Mouse (Mus musculus): Measurements from ENCODE around the gene Degs1. TPM values are rescaled to one million over a fixed set of nuclear protein-coding genes. Genes with fewer than 3 reads are reported as not detected.
A peak's percentile ranks its signal among the peaks of the same experiment; 100 is the strongest.

The Degs1 gene
- 156 and 164 TPM in 2 replicates for polyA plus RNA-seq (2016; fragmentation: Nextera tagmentation; extraction: Ambion mirVana)

GRCm38 (mm10) chr1:182282091-182283075 is at the start of gene Degs1:
Gene Degs1, minus strand, starts transcription at chr1:182282804.
- under 1% methylated on average over 94 of the region's 94 CpGs for WGBS
- Histone ChIP-seq H3K4me1 (peaks cover 26% of the 10 kb centered on the region), H3K4me3 (peak within 1 kb of the TSS; percentile 91), H3K36me3 (peaks cover 20% of the 10 kb centered on the region), H3K27me3 (ENCODE audit: insufficient read depth, poor library complexity, severe bottlenecking) (0 out of 2 replicates have a peak, but pooled peaks cover 4% of the 10 kb centered on the region), H3K9me3 (no peaks in the 10 kb centered on the region), H3K27ac (peak within 1 kb of the TSS; percentile 95)
- DNase-seq (ENCODE audit: low spot score), result peak; percentile 96

GRCm38 (mm10) chr1:182325919-182326318 is 43.3 kb upstream of the Degs1 start:
- Histone ChIP-seq H3K4me1 (no peaks in the 10 kb centered on the region), H3K36me3 (peaks cover 85% of the 10 kb centered on the region), H3K4me3 (no peak overlapping the region), H3K27ac (no peak overlapping the region), H3K27me3 (ENCODE audit: insufficient read depth, poor library complexity, severe bottlenecking) (no peaks in the 10 kb centered on the region), H3K9me3 (no peaks in the 10 kb centered on the region)
- 96% methylated on average over 1 of the region's 1 CpGs for WGBS
- peak; percentile 48 for DNase-seq (ENCODE audit: low spot score)

GRCm38 (mm10) chr1:182324552-182324951 is 41.9 kb upstream of the Degs1 start:
- Histone ChIP-seq H3K4me3 (no peak overlapping the region), H3K27ac (no peak overlapping the region), H3K36me3 (peaks cover 93% of the 10 kb centered on the region), H3K4me1 (no peaks in the 10 kb centered on the region), H3K9me3 (no peaks in the 10 kb centered on the region), H3K27me3 (ENCODE audit: insufficient read depth, poor library complexity, severe bottlenecking) (no peaks in the 10 kb centered on the region)
- peak; percentile 43 for DNase-seq (ENCODE audit: low spot score)
- WGBS, result 92% methylated on average over 7 of the region's 7 CpGs

GRCm38 (mm10) chr1:182323139-182323538 is 40.5 kb upstream of the Degs1 start:
- Histone ChIP-seq H3K4me1 (no peaks in the 10 kb centered on the region), H3K36me3 (peaks cover 98% of the 10 kb centered on the region), H3K4me3 (no peak overlapping the region), H3K27ac (no peak overlapping the region), H3K27me3 (ENCODE audit: insufficient read depth, poor library complexity, severe bottlenecking) (no peaks in the 10 kb centered on the region), H3K9me3 (no peaks in the 10 kb centered on the region)
- WGBS, result 91% methylated on average over 3 of the region's 3 CpGs
- peak; percentile 10 for DNase-seq (ENCODE audit: low spot score)

GRCm38 (mm10) chr1:182314201-182314600 is 31.6 kb upstream of the Degs1 start:
- Histone ChIP-seq H3K36me3 (peaks cover 76% of the 10 kb centered on the region), H3K4me3 (no peak overlapping the region)

GRCm38 (mm10) chr1:182313181-182313580 is 30.6 kb upstream of the Degs1 start:
- Histone ChIP-seq H3K27me3 (ENCODE audit: insufficient read depth, poor library complexity, severe bottlenecking) (no peaks in the 10 kb centered on the region), H3K4me3 (no peak overlapping the region), H3K9me3 (peaks cover 5% of the 10 kb centered on the region; the same call in 1 of the 2 replicates), H3K27ac (no peak overlapping the region), H3K4me1 (no peaks in the 10 kb centered on the region), H3K36me3 (peaks cover 66% of the 10 kb centered on the region)
- DNase-seq (ENCODE audit: low spot score), result no peak
- WGBS, result 93% methylated on average over 8 of the region's 8 CpGs

More at GRCm38 (mm10) chr1:182314201-182314600, 31.6 kb upstream of the Degs1 start:
- no peaks in the 10 kb centered on the region for H3K27me3 ChIP-seq (ENCODE audit: insufficient read depth, poor library complexity, severe bottlenecking)
- H3K9me3 ChIP-seq, result peaks cover 5% of the 10 kb centered on the region; the same call in 1 of the 2 replicates
- no peak overlapping the region for H3K27ac ChIP-seq
- no peaks in the 10 kb centered on the region for H3K4me1 ChIP-seq
- 92% methylated on average over 5 of the region's 5 CpGs for WGBS
- peak; percentile 71 for DNase-seq (ENCODE audit: low spot score)

GRCm38 (mm10) chr1:182311376-182311775 is 28.8 kb upstream of the Degs1 start:
- Histone ChIP-seq H3K4me1 (no peaks in the 10 kb centered on the region), H3K27ac (no peak overlapping the region), H3K9me3 (peaks cover 5% of the 10 kb centered on the region; the same call in 1 of the 2 replicates), H3K27me3 (ENCODE audit: insufficient read depth, poor library complexity, severe bottlenecking) (no peaks in the 10 kb centered on the region), H3K36me3 (peaks cover 48% of the 10 kb centered on the region), H3K4me3 (no peak overlapping the region)
- WGBS, result 94% methylated on average over 5 of the region's 5 CpGs
- peak; percentile 50 for DNase-seq (ENCODE audit: low spot score)

GRCm38 (mm10) chr1:182310316-182310715 is 27.7 kb upstream of the Degs1 start:
- no peak overlapping the region for H3K4me3 ChIP-seq
- peaks cover 5% of the 10 kb centered on the region; the same call in 1 of the 2 replicates for H3K9me3 ChIP-seq
- peaks cover 37% of the 10 kb centered on the region for H3K36me3 ChIP-seq
- DNase-seq (ENCODE audit: low spot score), result peak; percentile 50
- no peak overlapping the region for H3K27ac ChIP-seq
- H3K27me3 ChIP-seq (ENCODE audit: insufficient read depth, poor library complexity, severe bottlenecking), result no peaks in the 10 kb centered on the region
- H3K4me1 ChIP-seq, result no peaks in the 10 kb centered on the region
- WGBS, result 82% methylated on average over 2 of the region's 2 CpGs

GRCm38 (mm10) chr1:182309403-182309802 is 26.8 kb upstream of the Degs1 start:
- Histone ChIP-seq H3K4me1 (no peaks in the 10 kb centered on the region), H3K36me3 (peaks cover 28% of the 10 kb centered on the region), H3K27me3 (ENCODE audit: insufficient read depth, poor library complexity, severe bottlenecking) (no peaks in the 10 kb centered on the region), H3K27ac (no peak overlapping the region), H3K4me3 (no peak overlapping the region), H3K9me3 (peaks cover 5% of the 10 kb centered on the region; the same call in 1 of the 2 replicates)
- DNase-seq (ENCODE audit: low spot score), result no peak
- WGBS, result 78% methylated on average over 5 of the region's 5 CpGs

GRCm38 (mm10) chr1:182302916-182303315 is 20.3 kb upstream of the Degs1 start:
- Histone ChIP-seq H3K4me1 (no peaks in the 10 kb centered on the region), H3K27me3 (ENCODE audit: insufficient read depth, poor library complexity, severe bottlenecking) (no peaks in the 10 kb centered on the region), H3K36me3 (no peaks in the 10 kb centered on the region), H3K9me3 (no peaks in the 10 kb centered on the region), H3K27ac (no peak overlapping the region), H3K4me3 (no peak overlapping the region)
- peak; percentile 53 for DNase-seq (ENCODE audit: low spot score)
- WGBS, result 82% methylated on average over 5 of the region's 5 CpGs

- H3K27ac ChIP-seq, result no peak overlapping the region
- no peaks in the 10 kb centered on the region for H3K9me3 ChIP-seq
- DNase-seq (ENCODE audit: low spot score), result peak; percentile 45
- H3K27me3 ChIP-seq (ENCODE audit: insufficient read depth, poor library complexity, severe bottlenecking), result no peaks in the 10 kb centered on the region
- WGBS, result 70% methylated on average over 6 of the region's 6 CpGs
- no peak overlapping the region for H3K4me3 ChIP-seq
- H3K4me1 ChIP-seq, result no peaks in the 10 kb centered on the region
- no peaks in the 10 kb centered on the region for H3K36me3 ChIP-seq
These were observed 19.7 kb upstream of the Degs1 start for GRCm38 (mm10) chr1:182302176-182302870.

GRCm38 (mm10) chr1:182297821-182298220 is 15.2 kb upstream of the Degs1 start:
- Histone ChIP-seq H3K4me1 (no peaks in the 10 kb centered on the region), H3K27ac (no peak overlapping the region), H3K27me3 (ENCODE audit: insufficient read depth, poor library complexity, severe bottlenecking) (no peaks in the 10 kb centered on the region), H3K36me3 (no peaks in the 10 kb centered on the region), H3K9me3 (no peaks in the 10 kb centered on the region), H3K4me3 (no peak overlapping the region)
- peak; percentile 30 for DNase-seq (ENCODE audit: low spot score)
- 91% methylated on average over 5 of the region's 5 CpGs for WGBS

GRCm38 (mm10) chr1:182297246-182297645 is 14.6 kb upstream of the Degs1 start:
- H3K4me1 ChIP-seq, result 0 out of 2 replicates have a peak, but pooled peaks cover 2% of the 10 kb centered on the region
- no peak overlapping the region for H3K4me3 ChIP-seq
- no peaks in the 10 kb centered on the region for H3K9me3 ChIP-seq
- no peaks in the 10 kb centered on the region for H3K27me3 ChIP-seq (ENCODE audit: insufficient read depth, poor library complexity, severe bottlenecking)
- no peak overlapping the region for H3K27ac ChIP-seq
- whole genome bisulfite sequencing, result 84% methylated on average over 3 of the region's 3 CpGs
- DNase-seq (ENCODE audit: low spot score), result peak; percentile 30
- H3K36me3 ChIP-seq, result no peaks in the 10 kb centered on the region

Measured in heart, embryonic 10.5 days (tissue).